Mouse (Mus musculus) heart, adult 10 weeks (tissue): ENCODE data around the gene Zbtb16. TPM values are rescaled to one million over a fixed set of nuclear protein-coding genes. Genes with fewer than 3 reads are reported as not detected.

Experiments
- polyA plus RNA-seq: library from polyadenylated mRNA; stranded (reverse); fragments of 350-450 nt; fragmentation: Illumina TruSeq; extraction: RNeasy Lipid Tissue Mini Kit (QIAGEN cat#74804); gene quantifications from one replicate; pipeline ENCODE4 v1.2.3, GENCODE M21; 2014; ENCODE audit warnings: low read depth, low replicate concordance

The Zbtb16 gene
- 24.0 TPM for polyA plus RNA-seq

GRCm38 (mm10) chr9:48835631-48836565, at the start of gene Zbtb16:
Zbtb16 (minus strand) TSS chr9:48836222.

GRCm38 (mm10) chr9:48604939-48605598, 231.0 kb downstream of the Zbtb16 start, which contains the start of gene Nnmt:
Nnmt (minus strand) TSS chr9:48605153.

Other genes with a start within 250 kb of the Zbtb16 start
- gene Nnmt, start 231.1 kb downstream of the Zbtb16 start, polyA plus RNA-seq: 4.8 TPM
- 0.45 TPM for gene Htr3a, start 74.9 kb upstream of the Zbtb16 start, polyA plus RNA-seq
- not detected for gene Htr3b, start 128.8 kb upstream of the Zbtb16 start, polyA plus RNA-seq
- gene Usp28, start 149.2 kb upstream of the Zbtb16 start, polyA plus RNA-seq: 118 TPM
- gene Zw10, start 219.4 kb upstream of the Zbtb16 start, polyA plus RNA-seq: 16.8 TPM
- not detected for gene Tmprss5, start 245.0 kb upstream of the Zbtb16 start, polyA plus RNA-seq